Mouse (Mus musculus) stomach, embryonic 14.5 days (tissue): ENCODE data around the gene Stpg3. TPM values are rescaled to one million over a fixed set of nuclear protein-coding genes. Genes with fewer than 3 reads are reported as not detected.
"Not testable (repeated sequence)": the region's sequence is repeated elsewhere in the genome, so short reads cannot be mapped to it uniquely, and the experiment has no call there.

Experiments used
- ATAC-seq: fragments of 200-750 bp; cut with Nextera tagmentation; 2 replicates; pipeline ENCODE4 v1.8.0; 2017; ENCODE audit warnings: low read depth, moderate TSS enrichment; ENCODE audit not compliant: insufficient number of reproducible peaks, insufficient read depth, low FRiP score
- H3K27ac ChIP-seq: fragments of 300-500 bp; sonication (generic); 2 replicates; pipeline ENCODE4 v1.5.1; 2014; ENCODE audit warnings: mild to moderate bottlenecking, low read length, moderate library complexity, mixed read lengths
- H3K27me3 ChIP-seq: fragments of 300-500 bp; sonication (generic); 2 replicates; pipeline ENCODE4 v1.6.1; 2014; ENCODE audit warnings: low read length, control low read depth, mixed read lengths; ENCODE audit not compliant: control insufficient read depth, insufficient read depth
- H3K36me3 ChIP-seq: fragments of 300-500 bp; sonication (generic); 2 replicates; pipeline ENCODE4 v1.6.1; 2014; ENCODE audit warnings: mild to moderate bottlenecking, control low read depth, low read length, moderate library complexity, mixed read lengths; ENCODE audit not compliant: control insufficient read depth, insufficient read depth
- H3K4me1 ChIP-seq: fragments of 300-500 bp; sonication (generic); 2 replicates; pipeline ENCODE4 v1.6.1; 2014; ENCODE audit warnings: low read length, control low read depth, mixed read lengths; ENCODE audit not compliant: control insufficient read depth, insufficient read depth
- H3K4me2 ChIP-seq: fragments of 300-500 bp; sonication (generic); replicated peaks from 2 replicates; pipeline ENCODE4 v1.6.1; 2014; ENCODE audit warnings: low read depth, low read length, control low read depth
- H3K4me3 ChIP-seq: fragments of 300-500 bp; sonication (generic); 2 replicates; pipeline ENCODE4 v1.5.1; 2014; ENCODE audit warnings: low read depth, low read length, control low read depth
- H3K9ac ChIP-seq: fragments of 300-500 bp; sonication (generic); replicated peaks from 2 replicates; pipeline ENCODE4 v1.6.1; 2014; ENCODE audit warnings: low read depth, mild to moderate bottlenecking, control low read depth, low read length, moderate library complexity, mixed read lengths
- H3K9me3 ChIP-seq: fragments of 300-500 bp; sonication (generic); 2 replicates; pipeline ENCODE4 v1.6.1; 2016; ENCODE audit warnings: low read depth, low read length, control low read depth; ENCODE audit not compliant: control insufficient read depth
- WGBS: fragments of 180-500 bp; shearing (Covaris S2); extraction: QIAGEN DNeasy Blood & Tissue Kit; methylation state at CpG from one replicate; pipeline ENCODE4 v1.1.7; 2014; 5-methylcytosine and 5-hydroxymethylcytosine counted together
- polyA plus RNA-seq: library from polyadenylated mRNA; unstranded; fragments of >200 nt; fragmentation: Nextera tagmentation; extraction: Ambion mirVana; gene quantifications from 2 replicates; pipeline ENCODE4 v1.2.1, GENCODE M21; 2014

Gene Stpg3
- polyA plus RNA-seq: not detected in 2 replicates

GRCm38 (mm10) chr2:25214444-25214843 is at the start of gene Stpg3:
Gene Stpg3, minus strand, starts transcription at chr2:25214637.
- Histone ChIP-seq H3K27ac (no peak within 1 kb of the TSS), H3K9ac (no peak within 1 kb of the TSS)

GRCm38 (mm10) chr2:25263623-25264285 is 49.3 kb upstream of the Stpg3 start:
- Histone ChIP-seq H3K4me1 (peaks cover 9% of the 10 kb centered on the region; the same call in 1 of the 2 replicates), H3K4me3 (peak overlapping the region; percentile 50), H3K27ac (no peak overlapping the region), H3K36me3 (no peaks in the 10 kb centered on the region; the same call in 1 of the 2 replicates), H3K9me3 (no peaks in the 10 kb centered on the region), H3K4me2 (peak overlapping the region; percentile 99), H3K27me3 (no peaks in the 10 kb centered on the region; the same call in none of the 2 replicates), H3K9ac (peak overlapping the region; percentile 23; the same call in 1 of the 2 replicates)
- 22% methylated on average over 12 of the region's 12 CpGs for WGBS
- no peak for ATAC-seq

More at GRCm38 (mm10) chr2:25214444-25214843, at the start of gene Stpg3:
- Histone ChIP-seq H3K4me1 (peaks cover 13% of the 10 kb centered on the region), H3K27me3 (no peaks in the 10 kb centered on the region), H3K36me3 (no peaks in the 10 kb centered on the region; the same call in 1 of the 2 replicates), H3K9me3 (no peaks in the 10 kb centered on the region), H3K4me2 (no peak within 1 kb of the TSS), H3K4me3 (no peak within 1 kb of the TSS)
- ATAC-seq: no peak
- 69% methylated on average over 3 of the region's 3 CpGs for WGBS

GRCm38 (mm10) chr2:25262795-25263622 is 48.6 kb upstream of the Stpg3 start:
- Histone ChIP-seq H3K9ac (peak overlapping the region; percentile 23), H3K9me3 (no peaks in the 10 kb centered on the region), H3K27me3 (no peaks in the 10 kb centered on the region; the same call in none of the 2 replicates), H3K4me1 (peaks cover 9% of the 10 kb centered on the region; the same call in 1 of the 2 replicates), H3K4me3 (peak overlapping the region; percentile 50), H3K4me2 (peak overlapping the region; percentile 99), H3K36me3 (no peaks in the 10 kb centered on the region; the same call in 1 of the 2 replicates), H3K27ac (no peak overlapping the region)
- WGBS: under 1% methylated on average over 82 of the region's 82 CpGs
- no peak for ATAC-seq

- Histone ChIP-seq H3K9ac (peak within 1 kb of the TSS; percentile 23), H3K4me2 (peak within 1 kb of the TSS; percentile 99), H3K4me1 (peaks cover 9% of the 10 kb centered on the region; the same call in 1 of the 2 replicates), H3K36me3 (no peaks in the 10 kb centered on the region), H3K27ac (no peak within 1 kb of the TSS), H3K9me3 (no peaks in the 10 kb centered on the region), H3K4me3 (peak within 1 kb of the TSS; percentile 50), H3K27me3 (no peaks in the 10 kb centered on the region; the same call in none of the 2 replicates)
- WGBS: under 1% methylated on average over 39 of the region's 39 CpGs
- peak; percentile 97 for ATAC-seq
These were observed 47.9 kb upstream of the Stpg3 start, which contains the start of gene Tprn for GRCm38 (mm10) chr2:25262291-25262767. Gene Tprn, plus strand, starts transcription at chr2:25262618.

GRCm38 (mm10) chr2:25261870-25262269 is 47.4 kb upstream of the Stpg3 start:
- no peaks in the 10 kb centered on the region; the same call in none of the 2 replicates for H3K27me3 ChIP-seq
- no peaks in the 10 kb centered on the region for H3K36me3 ChIP-seq
- no peak overlapping the region for H3K9ac ChIP-seq
- WGBS: 48% methylated on average over 11 of the region's 12 CpGs
- H3K4me3 ChIP-seq: peak overlapping the region; percentile 50
- H3K4me2 ChIP-seq: peak overlapping the region; percentile 99
- H3K27ac ChIP-seq: no peak overlapping the region
- ATAC-seq: no peak
- H3K9me3 ChIP-seq: no peaks in the 10 kb centered on the region
- peaks cover 9% of the 10 kb centered on the region; the same call in 1 of the 2 replicates for H3K4me1 ChIP-seq

GRCm38 (mm10) chr2:25258887-25259286 is 44.5 kb upstream of the Stpg3 start:
- no peaks in the 10 kb centered on the region for H3K36me3 ChIP-seq
- H3K27ac ChIP-seq: no peak overlapping the region
- no peak overlapping the region for H3K4me2 ChIP-seq
- H3K4me3 ChIP-seq: no peak overlapping the region
- no peak overlapping the region for H3K9ac ChIP-seq
- H3K4me1 ChIP-seq: peaks cover 17% of the 10 kb centered on the region
- no peaks in the 10 kb centered on the region; the same call in none of the 2 replicates for H3K27me3 ChIP-seq
- WGBS: 60% methylated on average over 2 of the region's 2 CpGs
- no peak for ATAC-seq
- no peaks in the 10 kb centered on the region for H3K9me3 ChIP-seq

GRCm38 (mm10) chr2:25257250-25257649 is 42.8 kb upstream of the Stpg3 start:
- not testable (repeated sequence) for H3K9ac ChIP-seq, H3K9me3 ChIP-seq, H3K27ac ChIP-seq, H3K4me2 ChIP-seq, H3K27me3 ChIP-seq, ATAC-seq, H3K36me3 ChIP-seq, H3K4me3 ChIP-seq
- peaks cover 11% of the 10 kb centered on the region for H3K4me1 ChIP-seq
- WGBS: 80% methylated on average over 5 of the region's 5 CpGs

- peaks cover 11% of the 10 kb centered on the region for H3K4me1 ChIP-seq
- not testable (repeated sequence) for H3K9me3 ChIP-seq, ATAC-seq, H3K27ac ChIP-seq, H3K36me3 ChIP-seq, H3K27me3 ChIP-seq, H3K9ac ChIP-seq
- peak overlapping the region; percentile 97 for H3K4me2 ChIP-seq
- H3K4me3 ChIP-seq: peak overlapping the region; percentile 98
- WGBS: 53% methylated on average over 11 of the region's 12 CpGs
These were observed 42.1 kb upstream of the Stpg3 start for GRCm38 (mm10) chr2:25256443-25257109.
